Mouse (Mus musculus) spleen, adult 2 months (tissue): ENCODE results near the gene Ampd3.

Experiments
- CTCF ChIP-seq: fragments of 200-500 bp; IDR thresholded peaks from 2 replicates; pipeline ENCODE4 v1.5.1; 2011; ENCODE audit warnings: mild to moderate bottlenecking, inconsistent platforms; ENCODE audit not compliant: insufficient read depth, insufficient read length, insufficient replicate concordance; ENCODE audit errors: extremely low read depth
- POLR2A ChIP-seq: fragments of 200-500 bp; IDR thresholded peaks from 2 replicates; pipeline ENCODE4 v1.6.1; 2011; ENCODE audit warnings: low read depth, low read length, inconsistent platforms

DNA sequence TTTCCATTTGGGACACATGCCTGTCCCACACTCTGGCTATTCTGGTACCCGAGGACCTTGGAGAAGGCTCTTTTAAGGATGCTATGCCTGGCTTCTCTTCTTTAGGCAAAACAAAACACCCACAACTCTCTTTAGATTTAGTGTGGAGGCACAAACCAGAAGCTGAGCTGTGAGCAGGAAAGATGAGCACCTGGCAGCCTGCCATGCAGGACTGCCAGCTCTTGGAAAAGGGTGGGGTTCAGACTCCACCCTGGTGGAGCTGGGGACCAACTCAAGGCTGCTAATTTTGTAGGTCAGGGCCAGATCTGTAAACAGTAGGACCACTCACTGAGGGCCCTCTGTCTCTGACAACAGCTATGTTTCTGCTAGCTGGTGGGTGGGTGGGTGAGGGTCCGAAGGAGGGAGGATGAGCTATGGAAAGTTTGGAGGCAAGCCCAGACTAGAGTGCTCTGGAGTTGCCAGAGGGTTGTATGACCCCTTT, 13.3 kb downstream of the Ampd3 start:
- TF ChIP-seq POLR2A (no peak), CTCF (no peak)
